Mouse (Mus musculus) adipocyte (in vitro differentiated cells): ENCODE measurements at regions not wholly inside any gene's neighbourhood (a gene's known extent, or its start where the extent isn't known, plus 50 kb on each side); places are given as distances from the start of the nearest gene placed in this dataset.
A peak's percentile ranks its signal among the peaks of the same experiment; 100 is the strongest.

Experiments used
- DNase-seq: peaks from one replicate; pipeline ENCODE4 v3.0.0-alpha.2; 2016; ENCODE audit warnings: low spot score

- no peak for DNase-seq
These were observed 188.9 kb downstream of the Gm5426 start for GRCm38 (mm10) chr10:96325297-96325696.

- no peak for DNase-seq
These were observed 194.5 kb downstream of the Gm5426 start for GRCm38 (mm10) chr10:96330639-96331487.

- no peak for DNase-seq
These were observed 196.4 kb downstream of the Gm5426 start for GRCm38 (mm10) chr10:96332731-96333201.

GRCm38 (mm10) chr10:96333224-96333623, 196.8 kb downstream of the Gm5426 start:
- DNase-seq: peak; percentile 21

GRCm38 (mm10) chr10:96336271-96336670, 199.9 kb downstream of the Gm5426 start:
- DNase-seq: no peak

- no peak for DNase-seq
These were observed 200.8 kb downstream of the Gm5426 start for GRCm38 (mm10) chr10:96337088-96337666.

- no peak for DNase-seq
These were observed 201.6 kb downstream of the Gm5426 start for GRCm38 (mm10) chr10:96337797-96338608.

- DNase-seq: no peak
These were observed 202.2 kb downstream of the Gm5426 start for GRCm38 (mm10) chr10:96338609-96338978.

- DNase-seq: peak; percentile 45
These were observed 206.1 kb downstream of the Gm5426 start for GRCm38 (mm10) chr10:96342476-96342875.

- no peak for DNase-seq
These were observed 207.3 kb downstream of the Gm5426 start for GRCm38 (mm10) chr10:96343666-96344065.

GRCm38 (mm10) chr10:96350692-96351091, 214.3 kb downstream of the Gm5426 start:
- DNase-seq: no peak

- DNase-seq: no peak
These were observed 214.9 kb downstream of the Gm5426 start for GRCm38 (mm10) chr10:96351320-96351719.

- no peak for DNase-seq
These were observed 220.7 kb downstream of the Gm5426 start for GRCm38 (mm10) chr10:96356980-96357624.

GRCm38 (mm10) chr10:96357632-96358031, 221.2 kb downstream of the Gm5426 start:
- DNase-seq: no peak

- DNase-seq: peak; percentile 18
These were observed 222.6 kb downstream of the Gm5426 start for GRCm38 (mm10) chr10:96358984-96359383.

- no peak for DNase-seq
These were observed 225.8 kb downstream of the Gm5426 start for GRCm38 (mm10) chr10:96362211-96362610.

GRCm38 (mm10) chr10:96363867-96364266, 227.5 kb downstream of the Gm5426 start:
- DNase-seq: no peak

GRCm38 (mm10) chr10:96365101-96365500, 228.7 kb downstream of the Gm5426 start:
- peak; percentile 33 for DNase-seq

GRCm38 (mm10) chr10:96366871-96367270, 230.5 kb downstream of the Gm5426 start:
- DNase-seq: no peak

GRCm38 (mm10) chr10:96370547-96371320, 234.3 kb downstream of the Gm5426 start:
- DNase-seq: no peak

GRCm38 (mm10) chr10:96371321-96371653, 234.9 kb downstream of the Gm5426 start:
- DNase-seq: no peak
